Mouse (Mus musculus): ENCODE data around the gene Higd1a.

GRCm38 (mm10) chr9:121905556-121906185 is 47.5 kb upstream of the Higd1a start:
- TF ChIP-seq POLR2A (IDR thresholded peaks at IDR 0.05; ENCODE audit: borderline replicate concordance, insufficient read depth, low read length): no peak
- TF ChIP-seq CTCF (IDR thresholded peaks at IDR 0.05; ENCODE audit: borderline replicate concordance, insufficient read depth, low read depth, low read length): no peak
